Mouse (Mus musculus) heart, postnatal 36 days (tissue): ENCODE measurements at regions not wholly inside any gene's neighbourhood (a gene's known extent, or its start where the extent isn't known, plus 50 kb on each side); places are given as distances from the start of the nearest gene placed in this dataset.
"Not testable (repeated sequence)": the region's sequence is repeated elsewhere in the genome, so short reads cannot be mapped to it uniquely, and the experiment has no call there.

Experiments
- DNase-seq, 2 experiments: peaks; one replicate each; pipeline ENCODE4 v3.0.0; 2021 to 2022
- intact Hi-C: fragments of 180-260 bp; cut with DNase I; formaldehyde crosslinking; loops from one replicate; pipeline ENCODE4 v1.15.1; 2025

- intact Hi-C loops = not testable (repeated sequence)
- peak in 1 of 2 experiments; percentile 36 for DNase-seq
Measured at GRCm38 (mm10) chr13:12726831-12727230, 73.0 kb downstream of the Prl2c3 start.

GRCm38 (mm10) chr13:12717972-12718546, 81.8 kb downstream of the Prl2c3 start:
- DNase-seq, intact Hi-C loops: not testable (repeated sequence)

DNA sequence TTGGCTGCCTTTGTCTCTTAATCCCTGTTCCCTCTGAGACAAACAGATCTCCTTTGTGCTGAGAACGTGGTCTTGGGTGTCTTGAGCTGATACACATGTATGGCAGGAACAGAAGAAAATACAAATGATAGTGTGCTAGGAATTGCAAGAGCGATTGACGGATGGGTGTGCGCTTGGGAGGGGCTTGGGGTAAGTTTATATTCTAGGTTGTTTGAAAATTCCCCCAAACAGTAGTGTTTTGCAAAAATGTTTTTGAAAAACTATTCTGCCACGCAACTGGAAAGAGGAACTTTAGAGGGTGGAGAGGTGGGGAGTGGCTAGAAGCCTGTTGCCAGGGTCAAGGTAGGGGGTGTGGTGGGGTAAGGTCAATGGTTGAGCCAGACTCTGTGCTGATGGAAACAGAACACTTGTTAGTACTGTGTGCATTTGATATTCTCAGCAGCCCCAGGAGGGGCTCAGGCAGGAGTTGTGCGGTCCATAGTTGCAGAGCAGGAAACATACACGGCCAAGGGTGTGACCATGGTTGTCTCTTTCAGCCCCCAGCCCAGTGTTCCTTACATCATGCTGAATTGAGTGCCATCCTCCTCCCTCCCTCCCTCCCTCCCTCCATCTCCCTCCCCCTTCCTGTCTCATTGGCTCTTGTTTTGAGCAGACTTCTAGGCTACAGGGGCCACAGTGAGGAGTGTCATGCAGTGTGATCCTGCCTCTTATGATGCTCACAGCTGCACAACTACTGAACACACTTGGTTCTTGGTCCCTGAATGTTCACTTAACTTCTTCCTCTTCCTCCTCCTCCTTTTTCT, 88.2 kb downstream of the Prl2c3 start:
- intact Hi-C loops = no loop called here
- no peak for DNase-seq

GRCm38 (mm10) chr13:12702804-12703612, 96.9 kb downstream of the Prl2c3 start:
- DNase-seq = peak; percentile 31 to 49
- intact Hi-C loops = not testable (repeated sequence)

GRCm38 (mm10) chr13:12702111-12702803, 97.6 kb downstream of the Prl2c3 start:
- DNase-seq = peak; percentile 33 to 56
- intact Hi-C loops = not testable (repeated sequence)

DNA sequence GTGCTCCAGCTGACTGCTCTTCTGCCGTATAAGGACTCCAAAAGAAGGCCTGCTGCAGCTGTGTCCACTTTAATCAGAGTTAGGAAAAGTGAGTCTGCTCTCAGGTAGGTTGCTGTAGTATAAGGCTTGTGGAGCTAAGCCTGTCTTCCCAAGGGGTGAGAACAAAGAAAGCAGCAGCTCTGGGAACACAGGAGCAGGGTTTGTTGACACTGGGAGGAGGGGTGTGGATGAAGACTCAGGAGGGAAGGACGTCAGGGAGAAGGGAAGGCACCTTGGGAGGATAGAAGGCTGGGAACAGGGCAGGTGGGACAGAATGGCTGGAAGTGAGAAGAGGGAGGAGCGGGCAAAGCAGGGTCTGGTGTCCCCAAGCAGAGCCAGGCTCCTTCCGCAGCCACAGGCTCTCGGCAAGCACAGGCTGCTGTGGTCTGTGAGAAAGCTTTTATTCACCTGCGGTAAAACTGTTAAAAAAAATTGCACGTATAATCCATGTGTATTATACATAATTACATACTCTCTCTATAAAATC, 106.2 kb downstream of the Prl2c3 start:
- intact Hi-C loops, DNase-seq: not testable (repeated sequence)

- intact Hi-C loops, DNase-seq: not testable (repeated sequence)
Measured at GRCm38 (mm10) chr13:12688778-12689177, 111.1 kb downstream of the Prl2c3 start.

- DNase-seq, intact Hi-C loops: not testable (repeated sequence)
Measured at GRCm38 (mm10) chr13:12688149-12688548, 111.7 kb downstream of the Prl2c3 start.

DNA sequence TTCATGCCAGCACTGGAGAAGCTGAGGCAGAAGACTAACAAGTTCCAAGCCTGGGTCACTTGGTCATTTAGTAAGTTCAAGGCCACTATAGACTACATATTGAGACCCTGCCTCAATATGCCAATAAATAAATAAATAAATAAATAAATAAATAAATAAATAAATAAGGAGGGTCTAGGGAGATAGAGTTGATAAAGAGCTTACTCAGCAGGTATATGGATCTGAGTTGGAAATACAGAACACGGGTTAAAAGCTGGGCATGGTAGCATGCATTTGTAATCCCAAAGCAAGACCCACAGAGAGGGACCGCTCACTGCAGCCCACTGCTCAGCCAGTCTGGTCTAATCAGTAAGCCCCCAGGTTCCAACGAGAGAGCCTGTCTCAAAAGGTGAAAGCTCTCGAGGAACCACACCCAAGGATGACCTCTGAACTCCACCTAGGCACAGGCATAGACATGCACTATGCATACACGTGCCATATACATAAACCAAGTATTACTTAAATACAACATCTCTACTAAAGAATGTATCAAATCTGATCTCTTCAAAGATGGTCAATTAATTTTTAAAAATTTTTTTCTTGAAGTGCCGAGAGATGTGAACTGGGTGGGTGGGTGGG, 115.4 kb downstream of the Ero1lb start:
- DNase-seq = not testable (repeated sequence)
- intact Hi-C loops = loop anchor here (2.0 kb wide), 1 partner anchor 208 kb away; no protein-coding TSS in a partner anchor

- DNase-seq = peak; percentile 57 to 60
- intact Hi-C loops = loop anchor here (2.0 kb wide), 1 partner anchor 208 kb away; no protein-coding TSS in a partner anchor
Measured at GRCm38 (mm10) chr13:12680283-12680953, 114.7 kb downstream of the Ero1lb start.

DNA sequence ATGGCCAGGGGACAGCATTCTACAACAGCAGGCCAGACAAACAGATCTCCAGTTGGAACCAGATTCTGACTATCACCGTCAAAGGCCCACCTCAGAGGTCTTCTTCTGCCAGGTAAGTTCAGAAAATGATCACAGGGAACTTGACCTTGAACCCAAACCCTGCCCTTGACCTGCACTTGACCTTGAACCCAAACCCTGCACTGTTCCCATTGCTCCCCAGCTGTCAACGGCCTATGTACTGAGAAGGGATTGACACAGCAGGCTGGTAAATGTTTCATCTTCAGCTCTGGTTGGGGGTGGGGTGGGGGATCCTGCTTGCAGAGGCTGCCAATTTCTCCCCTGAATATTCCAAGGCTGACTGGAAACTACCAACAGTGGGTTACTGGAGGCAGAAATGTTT, 111.7 kb downstream of the Ero1lb start:
- intact Hi-C loops = no loop called here

DNA sequence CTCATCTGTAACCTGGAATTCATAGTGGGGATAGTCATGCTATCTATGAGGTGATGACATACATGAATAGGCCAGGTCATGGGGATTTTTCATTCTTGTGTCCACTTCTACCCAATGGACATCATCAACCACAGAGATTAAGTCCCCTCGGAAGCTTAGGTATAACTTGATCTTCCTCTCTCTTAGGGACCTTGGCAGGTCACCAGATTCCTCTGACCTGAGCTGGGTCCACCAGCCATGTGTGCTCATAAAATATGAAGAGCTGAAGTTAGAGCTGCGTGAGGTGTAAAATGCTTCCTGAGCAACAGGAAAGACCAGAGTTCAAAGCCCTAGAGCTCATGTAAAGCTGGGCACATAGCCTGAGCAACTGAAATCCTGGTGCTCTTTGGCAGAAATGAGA, 105.3 kb downstream of the Ero1lb start:
- DNase-seq, intact Hi-C loops: not testable (repeated sequence)

More for the DNA sequence above, 111.7 kb downstream of the Ero1lb start:
- DNase-seq = no peak

DNA sequence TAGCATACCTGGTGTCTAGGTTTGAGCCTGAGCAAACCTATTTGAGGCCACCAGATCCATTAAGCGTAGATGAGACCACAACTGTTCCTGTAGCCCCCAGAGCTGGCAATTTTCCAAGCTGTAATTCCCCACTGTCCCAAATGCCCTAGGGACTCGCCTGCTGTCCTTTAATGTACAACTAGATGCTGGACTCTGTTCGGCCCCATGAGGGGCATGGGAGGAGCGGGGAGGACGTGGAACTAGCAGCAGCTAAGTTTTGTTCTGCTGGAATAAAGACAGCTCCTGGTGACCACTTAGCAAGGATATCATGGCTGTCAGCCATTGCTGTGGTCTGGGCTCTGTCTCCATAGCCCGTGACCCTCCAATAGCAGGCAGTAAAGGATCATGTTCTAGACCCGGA, 103.1 kb downstream of the Ero1lb start:
- intact Hi-C loops, DNase-seq: not testable (repeated sequence)

- DNase-seq, intact Hi-C loops: not testable (repeated sequence)
Measured at GRCm38 (mm10) chr13:12667727-12668665, 102.3 kb downstream of the Ero1lb start.

- DNase-seq, intact Hi-C loops: not testable (repeated sequence)
Measured at GRCm38 (mm10) chr13:12666050-12666449, 100.4 kb downstream of the Ero1lb start.
